Mouse (Mus musculus) left cerebral cortex, adult 8-10 months (tissue): ENCODE results near the gene Samd4. TPM values are rescaled to one million over a fixed set of nuclear protein-coding genes. Genes with fewer than 3 reads are reported as not detected.

Experiments used
- DNase-seq, 2 experiments: peaks; one replicate each; pipeline ENCODE4 v3.0.0; 2022; ENCODE audit warnings: low spot score in 2 of 2
- total RNA-seq, 4 experiments: library from RNA; stranded (reverse); gene quantifications; 2 replicates each; pipeline ENCODE4 v1.2.4; 2022

Samd4 gene
- total RNA-seq, 4 experiments from 2014 or later: 24.1 to 31.0 (median 26.4) TPM

DNA sequence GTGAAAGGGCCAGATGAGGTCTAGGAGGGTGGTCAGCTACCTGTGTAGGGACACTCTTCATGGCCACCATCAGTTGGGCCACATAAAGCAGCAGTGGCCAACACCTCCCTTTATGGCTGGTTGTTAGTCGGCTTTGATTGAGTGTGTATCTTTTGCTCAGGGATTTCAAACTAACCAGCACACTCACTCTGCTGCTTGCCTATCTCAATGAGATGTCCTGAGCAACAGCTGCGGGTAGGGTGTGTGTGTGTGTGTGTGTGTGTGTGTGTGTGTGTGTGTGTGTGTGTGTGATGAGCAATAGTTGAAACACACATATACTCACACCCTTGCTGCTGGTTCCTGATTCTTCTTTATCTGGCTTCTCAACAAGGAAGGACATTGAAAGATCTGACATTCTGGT lies 69.6 kb downstream of the Samd4 start:
- no peak for DNase-seq

DNA sequence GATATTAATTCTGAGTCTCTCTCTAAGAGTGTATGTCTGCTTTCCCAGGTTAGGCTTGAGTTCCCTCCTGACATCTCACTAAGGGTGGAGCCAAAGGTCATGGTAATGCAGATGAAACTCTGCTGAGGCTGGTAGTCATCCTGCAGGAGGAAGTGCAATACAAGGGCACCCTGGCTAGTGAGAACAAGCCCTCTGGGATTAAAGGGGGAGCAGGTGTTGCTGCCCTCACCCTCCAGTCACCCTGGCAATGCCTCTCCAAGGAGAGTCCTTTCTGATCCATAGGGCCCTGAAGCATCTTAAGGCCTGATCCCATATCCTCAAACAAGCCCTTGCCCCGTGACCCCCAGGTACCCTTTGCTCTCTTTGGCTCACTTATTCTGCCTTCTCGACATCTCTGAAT lies 72.5 kb downstream of the Samd4 start:
- DNase-seq: no peak

DNA sequence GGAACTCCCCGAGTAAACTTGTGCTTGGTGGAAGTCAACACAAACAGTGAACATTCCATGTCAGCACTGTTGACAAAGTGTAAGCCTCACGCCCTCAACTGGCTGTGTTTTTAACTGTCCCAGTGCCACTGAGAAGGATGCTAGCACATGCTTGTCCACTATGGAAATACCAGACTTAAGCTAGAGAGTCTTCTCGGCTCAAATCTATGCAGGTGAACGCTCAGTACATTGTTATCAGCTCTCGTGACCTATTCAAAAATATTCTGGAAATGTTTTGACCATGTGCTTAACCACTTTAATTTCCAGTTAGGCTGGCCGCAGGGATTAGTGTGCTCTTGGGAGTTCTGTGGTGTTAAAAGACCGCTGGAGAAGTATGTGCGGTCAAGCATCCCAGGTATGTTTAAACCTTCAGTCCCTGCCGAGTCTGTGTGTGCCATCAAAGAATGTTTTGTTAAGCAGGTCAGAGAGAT lies 73.0 kb downstream of the Samd4 start:
- DNase-seq: no peak

DNA sequence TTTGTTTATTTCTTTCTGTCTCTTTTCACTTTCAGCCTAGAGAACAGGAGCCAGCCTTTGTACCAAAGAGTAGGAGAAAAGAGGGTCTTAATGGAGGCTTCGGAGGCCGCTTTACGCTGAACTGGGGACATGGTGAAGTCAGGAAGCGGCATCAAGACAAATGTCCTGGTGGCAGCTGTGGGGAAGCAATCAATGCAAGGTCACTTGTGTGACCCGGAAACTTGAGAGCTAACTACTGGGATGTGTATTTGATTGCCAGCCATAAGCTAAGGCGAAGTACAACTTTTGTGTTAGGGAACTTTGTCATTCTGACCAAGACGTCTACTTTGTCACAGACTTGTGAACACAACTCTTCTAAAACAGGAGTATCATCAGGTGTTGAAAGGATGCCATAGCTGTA lies 73.5 kb downstream of the Samd4 start:
- DNase-seq: no peak

DNA sequence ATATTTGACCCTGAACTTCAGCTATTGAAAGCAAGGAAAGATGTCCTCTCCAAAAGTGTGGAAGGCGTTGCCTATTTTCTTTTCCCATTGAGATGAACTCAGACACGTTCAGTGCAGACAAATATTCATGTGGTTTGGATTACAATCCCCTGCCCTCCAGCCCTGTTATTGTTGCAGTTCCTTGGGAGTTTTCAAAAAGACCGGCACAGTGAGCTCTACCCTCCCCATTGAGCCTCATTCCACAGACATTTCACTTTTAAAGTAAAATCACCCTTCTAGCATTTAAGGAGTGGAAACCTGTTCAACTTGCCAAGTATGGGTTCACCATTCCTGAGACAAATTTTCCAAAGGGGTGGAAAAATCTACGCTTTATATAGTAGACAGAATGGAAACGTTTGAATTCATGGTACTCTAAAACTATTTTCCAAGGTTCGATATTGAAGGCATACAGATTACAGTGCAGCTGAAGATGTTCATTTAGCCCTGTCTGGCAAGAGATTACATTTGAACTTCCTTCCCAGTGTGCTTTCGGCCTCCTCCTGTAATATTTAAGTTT lies 76.6 kb downstream of the Samd4 start:
- DNase-seq: no peak

DNA sequence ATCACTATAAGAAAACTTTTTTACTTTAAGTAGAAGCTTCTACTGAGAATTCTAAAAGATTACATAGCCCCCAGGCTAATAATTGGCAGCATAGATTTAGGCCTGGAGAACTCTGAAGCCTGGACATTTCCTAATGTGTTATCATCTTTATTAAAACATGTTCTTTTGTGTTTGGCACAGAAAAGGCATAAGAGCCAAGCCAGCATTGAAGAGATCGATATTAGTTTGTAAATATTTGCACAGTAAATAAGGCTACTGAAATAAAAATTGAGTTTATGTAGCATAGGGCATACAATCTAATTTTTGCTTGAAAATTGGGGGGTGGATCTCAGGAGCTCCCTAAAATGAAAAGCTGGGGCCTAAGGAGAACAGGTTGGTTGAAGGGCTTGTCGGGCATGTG lies 77.2 kb downstream of the Samd4 start:
- DNase-seq: no peak

DNA sequence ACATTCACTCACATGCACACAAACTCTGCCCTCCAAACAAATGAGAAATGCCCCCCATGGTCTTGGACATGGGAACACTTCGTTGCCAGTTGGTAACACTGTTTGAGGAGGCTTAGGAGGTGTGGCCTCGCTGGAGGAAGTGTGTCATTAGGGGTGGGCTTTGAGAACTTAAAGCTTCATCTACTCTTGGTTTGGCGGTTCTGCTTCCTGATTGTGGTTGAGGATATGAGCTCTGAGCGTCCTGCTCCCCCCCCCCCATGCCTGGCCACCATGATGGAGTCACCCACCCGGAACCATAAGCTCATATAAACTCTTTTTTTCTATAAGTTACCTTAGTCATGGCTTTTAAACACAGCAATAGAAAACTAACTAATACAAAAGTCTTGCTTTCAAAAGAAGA lies 80.2 kb downstream of the Samd4 start:
- no peak for DNase-seq

DNA sequence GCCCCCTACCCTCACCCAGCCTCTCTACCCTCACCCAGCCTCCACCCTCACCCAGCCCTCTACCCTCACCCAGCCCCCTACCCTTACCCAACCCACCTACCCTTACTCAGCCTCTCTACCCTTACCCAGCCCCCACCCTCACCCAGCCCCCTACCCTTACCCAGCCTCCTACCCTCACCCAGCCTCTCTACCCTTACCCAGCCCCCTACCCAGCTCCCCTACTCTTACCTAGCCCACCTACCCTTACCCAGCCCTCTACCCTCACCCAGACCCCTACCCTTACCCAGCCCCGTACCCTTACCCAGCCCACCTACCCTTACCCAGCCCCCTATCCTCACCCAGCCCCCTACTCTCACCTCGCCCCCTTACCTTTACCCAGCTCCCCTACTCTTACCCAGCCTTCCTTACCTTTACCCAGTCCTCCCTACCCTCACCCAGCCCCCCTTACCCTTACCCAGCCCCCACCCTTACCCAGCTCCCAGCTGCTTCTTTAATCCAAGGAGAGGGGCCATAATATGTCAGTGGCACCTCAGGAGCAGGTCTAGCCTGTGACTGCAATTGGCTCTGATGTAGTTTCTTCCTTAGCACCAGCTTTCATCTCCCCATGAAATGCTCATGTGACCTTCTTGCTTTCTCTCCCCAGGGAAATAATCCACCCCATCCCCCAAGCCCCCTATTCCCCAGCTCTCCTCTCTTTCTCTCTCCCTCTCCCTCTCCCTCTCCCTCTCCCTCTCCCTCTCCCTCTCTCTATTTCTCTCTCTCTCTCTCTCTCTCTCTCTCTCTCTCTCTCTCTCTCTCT lies 81.6 kb downstream of the Samd4 start:
- DNase-seq: no peak

DNA sequence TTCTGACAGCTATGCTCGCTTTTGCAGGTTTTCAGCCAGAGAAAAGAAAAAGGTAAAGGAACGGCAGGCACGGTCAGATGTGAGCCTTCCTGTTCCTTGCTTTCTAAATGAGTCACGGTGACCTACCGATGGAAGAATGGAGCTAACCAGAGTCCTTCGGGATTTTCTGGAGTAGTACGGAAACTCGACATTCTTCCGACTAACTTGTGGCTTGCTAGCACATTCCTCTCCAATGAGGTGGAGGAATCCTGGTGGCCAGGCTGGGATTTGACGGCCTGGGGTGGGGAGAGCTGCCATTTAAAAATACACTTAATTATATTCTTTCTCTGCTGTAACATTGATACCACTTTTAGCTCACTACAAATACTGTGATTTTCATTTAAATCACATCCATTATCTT lies 83.6 kb downstream of the Samd4 start:
- no peak for DNase-seq

DNA sequence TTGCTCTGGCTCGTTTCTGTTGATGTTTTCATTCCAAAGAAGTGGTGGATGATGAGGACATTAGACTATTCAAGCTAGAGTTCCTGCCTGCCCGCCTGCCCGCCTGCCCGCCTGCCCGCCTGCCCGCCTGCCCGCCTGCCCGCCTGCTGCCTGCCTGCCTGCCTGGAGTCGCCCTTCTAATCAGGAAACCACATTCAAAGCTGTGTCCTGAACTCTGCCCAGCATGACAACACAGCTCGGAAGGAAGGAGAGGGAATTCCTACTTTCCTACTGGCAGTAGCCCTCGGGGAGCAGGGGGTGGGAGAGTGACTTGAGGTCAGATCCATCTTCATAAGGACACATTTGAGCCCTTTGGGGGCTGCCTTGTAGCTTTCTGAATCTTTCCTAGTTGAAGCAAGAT lies 85.4 kb downstream of the Samd4 start:
- DNase-seq: no peak

DNA sequence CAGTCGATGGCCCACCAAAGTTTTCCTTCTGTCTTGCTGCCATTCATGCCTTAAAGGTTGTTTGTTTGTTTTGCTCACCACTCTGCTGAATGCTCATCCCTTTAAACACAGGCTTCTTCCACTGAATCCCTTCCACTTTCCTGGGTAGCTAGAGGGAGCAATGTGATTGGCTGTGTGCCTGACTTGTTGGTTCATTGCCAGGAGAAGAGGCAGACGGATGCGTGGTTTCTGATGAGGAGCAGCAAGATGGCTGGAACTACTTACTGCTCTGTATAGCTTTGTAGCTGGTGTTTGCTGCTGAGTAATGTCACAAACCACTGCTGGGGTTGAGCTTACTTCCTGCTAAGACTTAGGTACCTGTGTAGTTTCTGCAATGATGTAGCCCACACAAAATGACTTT lies 88.0 kb downstream of the Samd4 start:
- peak in 1 of 2 experiments; percentile 25 for DNase-seq

DNA sequence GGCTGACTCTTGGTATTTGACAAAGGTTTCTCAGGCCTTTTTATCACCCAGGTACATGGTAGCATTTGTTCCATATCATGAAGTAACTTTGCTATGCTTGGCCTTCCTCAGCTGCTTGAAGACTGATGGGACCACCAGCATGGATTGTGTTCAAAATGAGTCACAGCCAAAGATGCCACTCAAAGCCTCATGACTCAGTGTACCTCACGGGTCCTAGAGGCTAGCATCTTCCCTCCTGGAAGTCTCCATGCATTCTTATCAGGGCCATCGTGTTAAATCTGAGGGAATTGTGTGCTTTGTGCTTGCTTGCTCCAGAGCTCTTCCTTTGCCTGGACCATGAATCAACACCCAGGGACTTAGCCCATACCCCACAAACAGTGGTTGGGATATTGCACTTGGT lies 89.1 kb downstream of the Samd4 start:
- DNase-seq: no peak

DNA sequence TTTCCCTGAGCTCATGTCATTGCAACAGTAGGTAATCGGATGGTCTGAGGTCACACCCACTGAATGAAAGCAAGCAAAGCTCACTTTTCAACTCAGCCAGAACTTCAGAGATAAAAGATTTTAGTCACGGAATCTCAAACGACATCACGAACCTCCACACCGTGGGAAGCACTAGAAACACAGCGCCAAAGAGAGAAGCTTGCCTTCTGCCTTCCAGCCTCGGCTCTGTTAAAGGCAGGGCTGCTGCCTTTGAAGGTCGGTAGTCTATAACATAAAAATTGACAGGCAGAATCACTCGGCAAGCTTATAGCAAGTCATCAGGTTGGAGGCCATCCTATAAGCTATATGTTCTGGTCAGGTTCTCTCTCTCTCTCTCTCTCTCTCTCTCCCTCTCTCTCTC lies 92.2 kb downstream of the Samd4 start:
- no peak for DNase-seq

DNA sequence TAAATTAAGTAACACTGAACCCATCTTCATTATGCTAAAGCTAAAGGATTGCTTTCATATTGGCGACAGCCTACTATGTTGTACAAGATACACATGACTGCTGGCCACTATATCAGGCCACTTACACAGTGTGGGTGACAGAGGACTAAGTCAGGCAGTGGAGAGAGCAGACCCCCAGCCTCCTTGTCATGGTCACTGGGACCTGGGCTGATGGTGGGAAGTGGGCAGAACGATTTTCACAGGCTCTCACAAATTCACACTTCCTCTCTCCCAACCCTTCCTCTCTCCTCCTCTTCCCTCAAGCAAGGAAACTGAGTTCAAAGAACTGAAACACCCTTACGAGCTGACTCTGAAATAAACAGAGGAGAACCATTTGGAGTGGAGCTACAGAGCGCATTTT lies 93.3 kb downstream of the Samd4 start:
- no peak for DNase-seq

DNA sequence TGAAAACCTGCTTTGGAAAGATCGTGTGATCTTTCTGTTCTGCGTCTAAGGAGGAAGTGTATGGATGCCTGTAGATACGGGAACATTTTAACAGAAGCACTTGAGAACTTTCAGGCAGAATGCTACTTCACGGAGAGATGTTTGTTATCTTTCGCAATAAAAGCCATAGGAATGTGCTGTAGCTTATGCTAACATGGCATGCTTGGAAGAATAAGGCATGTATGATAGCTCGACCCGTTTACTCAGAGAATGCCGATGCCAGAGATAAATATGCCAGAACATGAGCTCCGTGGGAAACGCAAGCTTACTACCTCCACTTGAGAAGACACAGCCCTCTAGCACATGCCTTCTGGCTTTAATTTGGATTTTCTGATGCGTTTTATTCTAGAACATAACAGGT lies 94.1 kb downstream of the Samd4 start:
- DNase-seq: no peak

DNA sequence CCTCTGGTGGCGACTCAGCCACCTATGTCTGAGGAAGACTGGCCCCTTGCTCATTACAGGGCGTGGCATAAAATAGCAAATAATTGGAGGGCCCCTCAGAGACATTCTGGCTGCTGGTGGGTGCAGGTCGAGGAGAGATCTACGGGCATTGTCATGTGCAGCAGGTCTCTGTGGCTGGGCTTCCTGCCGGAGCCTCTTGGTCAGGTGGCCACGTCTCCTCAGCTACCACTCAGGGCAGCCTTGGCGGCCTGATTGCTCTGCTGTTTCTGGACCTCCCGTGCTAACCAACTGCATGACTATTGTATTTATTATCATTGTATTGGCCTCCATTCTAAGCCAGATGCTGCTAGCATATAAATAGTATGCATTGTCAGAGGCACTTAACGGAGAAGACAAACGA lies 95.0 kb downstream of the Samd4 start:
- DNase-seq: no peak

DNA sequence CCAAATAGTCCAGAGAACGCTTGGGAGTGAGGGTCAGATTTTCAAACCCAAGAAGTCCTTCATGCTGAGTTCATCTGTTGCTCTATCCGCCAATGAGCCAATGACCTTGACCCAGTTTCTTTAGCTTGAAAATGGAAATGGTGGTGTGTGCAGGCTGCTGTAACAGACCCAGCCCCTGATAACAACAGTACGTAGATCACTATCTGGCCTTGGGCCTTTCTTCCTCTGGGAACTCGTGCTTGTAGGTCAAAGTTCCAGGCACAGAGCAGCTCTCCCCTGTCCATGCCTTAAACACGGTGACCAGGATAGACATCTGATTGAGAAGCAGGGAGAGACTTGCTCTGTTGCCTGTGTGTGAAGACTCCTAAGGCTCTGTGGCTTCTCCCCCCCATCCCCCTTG lies 96.5 kb downstream of the Samd4 start:
- DNase-seq: no peak

DNA sequence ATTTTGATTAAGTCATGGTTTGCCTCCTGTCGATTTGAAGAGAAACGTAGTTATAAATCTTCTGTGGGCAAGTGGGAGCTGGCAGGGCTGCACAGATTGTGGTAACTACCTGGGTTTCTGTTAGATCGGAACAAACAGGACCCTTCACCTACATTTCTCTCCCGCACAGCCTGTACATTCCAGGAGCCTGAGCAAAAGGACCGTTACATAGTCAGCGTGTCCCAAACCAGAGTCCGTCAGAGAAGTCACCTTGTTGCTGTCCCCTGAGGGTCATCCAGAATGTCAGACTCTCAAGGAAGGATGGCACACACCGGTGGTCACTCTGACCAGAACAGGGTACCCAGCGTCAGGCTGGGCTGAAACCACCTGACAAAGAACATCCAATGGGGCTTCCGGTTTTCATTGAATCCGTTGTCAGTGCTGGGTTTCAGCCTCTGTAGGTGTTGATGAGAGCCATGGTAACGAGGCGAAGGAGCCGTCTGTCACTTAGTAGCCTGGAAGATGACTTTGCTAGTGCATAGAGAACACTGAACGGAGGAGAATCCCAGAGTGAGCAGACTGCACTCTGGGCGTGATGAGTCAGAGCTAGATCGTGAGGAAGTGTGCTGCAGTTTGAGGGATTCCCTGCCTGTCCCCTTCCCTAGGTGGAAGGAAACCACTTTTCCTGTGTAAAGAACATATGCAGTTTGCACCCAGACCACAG lies 98.2 kb downstream of the Samd4 start:
- DNase-seq: peak in 1 of 2 experiments; percentile 61

DNA sequence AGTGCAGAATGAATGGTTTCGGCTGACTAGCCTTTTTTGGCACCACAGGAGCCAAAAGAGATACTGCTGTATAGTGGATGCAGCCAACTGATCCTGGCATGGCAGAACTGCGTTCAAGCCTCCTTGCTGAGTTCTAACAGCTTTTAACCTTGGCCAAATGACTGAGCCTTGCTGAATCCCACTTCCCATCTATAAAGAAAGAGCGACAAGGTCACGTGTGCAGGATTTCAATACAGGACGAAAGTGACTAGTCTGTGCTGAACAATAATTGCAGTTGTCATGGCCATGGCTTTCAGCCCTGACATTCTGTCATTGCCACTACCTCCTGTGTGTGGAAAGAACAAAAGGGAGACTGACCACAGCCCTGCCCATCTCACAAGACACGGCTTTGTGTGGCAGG lies 99.5 kb downstream of the Samd4 start:
- DNase-seq: no peak

DNA sequence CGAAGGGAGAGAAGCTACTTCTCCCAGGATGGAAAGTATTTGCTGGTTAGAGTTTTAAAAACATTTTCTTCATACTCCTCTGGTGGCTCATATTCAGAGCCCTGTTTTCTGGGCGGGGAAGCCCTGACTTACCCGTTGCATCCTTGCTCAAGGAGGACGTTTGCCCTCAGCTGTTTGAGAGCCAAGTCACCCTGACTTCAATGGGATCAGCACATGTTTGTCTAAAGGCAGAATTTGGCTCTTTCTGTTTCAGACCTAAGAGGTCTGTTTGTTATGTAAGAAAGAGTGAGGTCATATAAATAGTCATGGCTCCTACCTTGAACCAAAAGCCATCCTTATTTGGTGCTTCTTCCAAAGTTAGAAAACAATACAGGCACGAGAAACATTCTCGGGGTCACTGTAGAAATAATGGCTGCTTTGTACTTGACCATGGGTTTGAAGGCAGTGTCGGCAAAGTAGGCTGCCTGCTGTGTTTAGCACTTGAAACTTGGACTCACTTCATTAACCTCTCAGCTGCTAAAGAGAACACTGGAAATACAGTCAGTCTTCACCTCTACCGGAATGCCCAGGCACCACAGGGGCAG lies 102.0 kb downstream of the Samd4 start:
- no peak for DNase-seq

DNA sequence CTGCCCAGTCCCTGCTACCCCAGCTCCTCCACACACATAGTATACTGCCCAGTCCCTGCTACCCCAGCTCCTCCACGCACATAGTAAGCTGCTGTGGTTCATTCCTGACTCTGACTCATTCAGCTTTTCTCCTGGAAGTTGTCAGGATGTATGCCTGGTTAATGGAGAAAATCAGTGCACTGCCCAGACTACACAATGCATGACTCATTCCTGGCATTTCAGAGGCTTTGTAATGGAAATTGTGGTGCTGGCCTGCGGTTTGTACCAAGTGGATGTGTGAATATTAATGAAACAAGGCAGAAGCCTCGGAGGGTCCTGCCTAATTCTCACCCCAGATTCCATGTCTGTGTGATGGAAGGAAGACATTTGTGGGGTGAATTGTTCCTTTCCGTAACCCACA lies 107.0 kb downstream of the Samd4 start:
- peak in 1 of 2 experiments; percentile 28 for DNase-seq

DNA sequence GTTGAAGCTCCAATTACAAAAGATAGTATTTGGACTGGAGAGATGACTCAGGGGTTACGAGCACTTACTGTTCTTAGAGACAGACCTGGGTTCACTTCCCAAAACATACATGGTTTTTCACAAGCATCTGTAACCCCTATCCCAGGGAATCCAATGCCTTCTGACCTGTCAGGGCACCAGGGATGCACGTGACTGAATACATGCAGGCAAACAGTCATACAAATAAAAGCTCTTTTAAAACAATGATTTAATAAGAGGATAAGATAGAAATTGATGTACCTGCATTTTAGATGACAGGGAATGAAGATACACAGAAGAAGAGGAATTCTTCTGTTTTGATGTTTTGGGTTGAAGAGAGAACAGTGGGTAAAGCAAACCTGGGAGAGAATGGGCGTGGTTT lies 107.8 kb downstream of the Samd4 start:
- DNase-seq: no peak
